Mouse (Mus musculus) urinary bladder, postnatal 4 days (tissue): ENCODE measurements around the gene Epha3.

Source experiments
- DNase-seq, 2 experiments: peaks; one replicate each; pipeline ENCODE4 v3.0.0; 2021 to 2022; ENCODE audit warnings: low spot score in 2 of 2

Epha3 gene

DNA sequence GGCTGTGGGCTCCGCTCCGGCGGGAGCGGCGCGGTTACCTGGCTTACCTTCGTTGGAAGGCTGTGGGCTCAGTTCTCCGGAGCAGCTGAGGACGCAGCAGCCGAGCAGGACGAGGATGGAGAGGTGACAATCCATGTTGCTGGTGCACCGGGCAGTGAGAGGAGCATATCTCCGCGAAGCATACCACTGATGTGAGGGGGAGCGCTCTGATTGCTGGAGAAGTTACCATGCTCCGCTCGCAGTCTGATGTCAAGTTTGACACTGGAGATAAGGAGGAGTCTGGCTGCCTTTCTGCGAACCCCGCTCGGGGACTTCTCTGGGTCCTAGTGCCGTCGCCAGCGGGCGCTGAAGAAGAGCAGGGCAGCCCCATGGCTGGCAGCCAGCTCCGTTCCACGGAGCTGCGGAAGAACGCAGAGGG, at the start of gene Epha3:
Gene Epha3, minus strand, starts transcription at position 263 of the 418 bp plus-strand sequence.
- DNase-seq: peak; percentile 57 to 73

DNA sequence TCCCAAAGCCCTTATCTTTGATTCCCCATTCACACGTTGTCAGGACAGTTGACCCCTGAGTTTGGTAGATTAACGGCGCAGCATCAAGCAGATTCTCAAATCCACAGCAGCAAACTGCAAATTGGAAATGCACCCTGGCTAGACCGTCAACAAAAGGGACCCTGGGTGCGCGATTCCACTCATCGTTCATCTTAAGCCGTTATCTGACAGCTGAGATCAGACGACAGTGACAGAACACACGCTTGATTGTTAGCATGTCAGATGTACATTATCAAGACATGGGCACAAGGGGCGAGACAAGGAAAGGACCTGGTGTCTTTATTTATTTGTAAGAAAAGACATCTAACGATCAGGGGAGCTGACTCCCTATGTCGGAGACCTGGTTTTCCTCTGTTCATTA, 39.5 kb upstream of the Epha3 start:
- no peak for DNase-seq

DNA sequence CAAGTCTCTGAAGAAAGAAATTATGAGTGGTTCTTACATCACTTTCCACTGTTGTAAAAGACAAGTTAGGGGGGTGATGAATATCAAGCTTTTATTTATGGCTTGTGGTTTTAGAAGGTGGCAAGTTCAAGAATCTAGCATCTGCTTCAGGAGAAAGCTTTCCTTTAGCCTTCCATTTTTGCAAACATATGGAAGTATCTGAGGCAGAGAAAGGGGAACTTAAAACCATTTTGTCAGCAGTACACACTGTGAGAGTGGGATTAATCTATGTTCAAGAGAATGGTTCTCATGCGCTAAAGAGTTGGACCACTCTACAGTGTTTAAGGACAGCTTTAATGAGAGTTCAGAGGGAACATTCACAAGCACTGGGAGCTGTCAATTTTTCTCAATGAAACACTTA, 17.2 kb upstream of the Epha3 start:
- DNase-seq: no peak

DNA sequence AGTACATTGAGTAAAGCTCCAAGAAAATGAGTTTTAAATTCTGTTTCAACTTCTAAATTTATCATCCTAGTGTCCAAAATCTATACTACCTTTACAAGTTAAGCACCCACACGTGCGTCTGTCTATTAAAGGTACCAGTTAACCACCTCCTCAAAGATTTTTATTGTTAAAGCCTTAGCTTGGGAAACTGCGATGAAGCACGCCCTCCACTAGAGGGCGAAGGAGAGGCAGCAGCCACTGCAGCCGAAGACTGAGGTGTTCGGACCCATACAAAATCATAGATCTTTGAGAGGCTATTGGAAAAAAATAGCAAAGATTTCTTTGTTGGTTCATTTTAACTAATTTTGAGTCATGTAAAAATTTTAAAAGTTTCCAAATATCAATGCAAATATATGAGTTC, 8.3 kb upstream of the Epha3 start:
- no peak for DNase-seq

DNA sequence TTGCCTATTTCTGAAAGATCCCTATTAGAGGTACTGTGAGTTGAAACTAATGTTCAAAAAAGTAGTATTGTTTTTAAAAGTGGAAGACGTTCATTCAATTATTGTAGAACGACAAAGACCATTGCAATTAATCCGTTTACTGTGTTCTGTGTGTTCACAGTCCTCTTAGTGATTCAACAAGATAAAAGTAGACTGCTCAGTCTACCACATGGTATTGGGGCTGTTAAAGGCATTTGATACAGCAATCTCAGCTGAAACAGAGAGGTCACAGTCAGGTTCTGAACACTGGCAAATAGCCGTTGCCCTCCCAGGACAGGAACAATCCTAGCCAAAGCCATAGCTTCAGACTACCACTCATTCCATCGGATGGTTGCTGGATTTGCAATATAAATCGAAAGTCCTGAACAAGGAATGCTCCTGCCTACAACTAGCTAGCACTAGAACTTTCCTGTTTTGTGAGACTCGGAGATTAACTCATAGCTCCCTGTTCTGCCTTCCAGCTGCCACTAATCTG, 545 bp upstream of the Epha3 start:
- DNase-seq: no peak

DNA sequence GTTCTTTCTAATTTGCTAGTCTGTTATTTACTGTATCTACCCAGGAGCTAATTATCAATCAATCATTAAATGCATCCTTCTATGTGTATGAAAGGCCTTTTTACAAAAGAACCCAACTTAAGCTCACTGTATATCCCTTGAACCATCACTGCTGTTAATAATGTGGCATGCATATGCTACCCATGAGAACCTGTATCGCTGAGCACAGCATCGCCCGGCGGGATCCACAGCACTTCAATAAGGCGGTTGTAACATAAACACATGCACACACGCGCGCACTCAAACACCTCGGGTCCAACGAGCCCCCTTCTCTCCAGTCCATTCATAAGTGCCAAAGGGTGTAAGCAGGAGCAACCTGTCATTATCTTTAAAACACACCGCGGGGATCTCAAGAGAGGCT, 794 bp downstream of the Epha3 start:
- DNase-seq: no peak

DNA sequence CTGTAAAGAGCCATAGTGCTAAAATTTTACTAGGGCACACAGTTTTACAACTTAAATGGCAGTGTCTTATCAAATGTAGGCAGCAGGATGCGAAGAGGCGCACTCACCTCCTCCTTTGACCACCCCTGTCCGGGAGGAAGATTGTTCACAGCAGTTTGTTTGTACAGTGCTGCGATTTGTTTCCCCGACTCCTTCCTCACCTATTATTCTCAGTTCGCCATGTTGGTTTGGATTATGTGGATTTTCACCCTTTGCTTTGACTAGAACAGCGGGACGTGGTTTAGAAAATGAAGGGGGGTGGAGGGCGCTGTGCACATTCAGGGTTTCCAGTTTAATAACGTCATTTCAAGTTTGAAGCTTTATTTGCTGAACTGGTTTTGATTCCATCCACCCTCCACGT, 6.4 kb downstream of the Epha3 start:
- DNase-seq: no peak

DNA sequence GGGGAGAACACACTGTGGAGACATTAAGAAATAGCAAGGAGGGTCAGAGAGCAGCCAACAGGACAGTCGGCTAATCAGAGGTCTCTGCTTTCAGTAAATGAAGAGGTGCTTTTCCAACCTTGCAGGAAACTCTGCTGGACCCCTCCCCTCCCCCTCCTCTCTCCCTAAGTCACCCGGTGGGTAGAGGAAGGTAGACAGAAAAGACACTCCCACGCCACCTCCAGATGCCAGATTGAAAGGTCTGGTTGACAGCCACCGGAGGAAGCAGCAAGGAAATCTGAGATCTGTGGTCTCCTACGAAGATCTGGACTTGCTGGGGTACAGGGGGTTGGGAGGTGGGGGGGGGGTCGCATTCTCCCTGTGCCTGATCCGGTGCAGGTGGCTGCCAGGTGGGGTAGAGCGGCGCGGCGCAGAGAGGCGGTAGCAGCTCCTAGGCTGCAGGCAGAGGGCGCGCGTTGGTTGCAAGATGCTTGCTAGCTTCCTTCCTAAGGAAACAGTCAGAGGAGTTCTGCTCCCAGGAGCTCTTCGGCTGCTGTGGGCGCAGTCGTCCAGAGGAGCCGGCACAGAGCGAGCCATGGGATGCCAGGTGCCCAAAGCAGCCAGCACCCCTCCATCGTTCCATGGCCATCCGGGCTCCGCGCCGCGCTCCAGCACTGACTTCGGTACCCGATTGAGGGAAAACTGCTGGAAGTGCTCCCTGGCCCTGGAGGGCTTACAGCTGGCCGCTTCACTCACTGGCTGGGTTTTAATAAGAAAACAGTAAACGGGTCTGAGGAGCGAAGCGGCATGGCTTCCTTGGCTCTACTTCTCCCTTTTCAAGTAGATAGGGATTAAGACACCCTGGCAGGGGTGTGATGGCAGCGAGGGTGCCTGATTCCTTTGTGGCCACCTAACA, 7.1 kb downstream of the Epha3 start:
- peak; percentile 52 to 71 for DNase-seq

DNA sequence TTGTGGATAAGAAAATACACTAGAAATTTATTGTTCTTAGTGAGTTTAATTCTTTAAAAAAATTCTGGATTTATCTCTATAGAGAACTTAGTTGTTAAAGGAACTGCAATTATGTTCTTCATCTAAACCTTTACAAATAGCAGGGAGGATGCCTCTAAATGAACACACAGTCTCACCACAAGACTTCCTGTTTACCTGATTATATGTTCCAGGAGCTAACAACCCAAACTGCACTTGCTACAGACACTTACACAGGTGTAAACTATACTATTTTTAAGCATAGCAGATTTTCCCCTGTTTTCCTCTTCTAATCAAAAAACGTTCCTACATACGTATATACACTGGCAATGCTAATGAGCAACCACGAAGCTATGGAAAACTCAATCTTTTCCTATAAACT, 13.7 kb downstream of the Epha3 start:
- DNase-seq: no peak

DNA sequence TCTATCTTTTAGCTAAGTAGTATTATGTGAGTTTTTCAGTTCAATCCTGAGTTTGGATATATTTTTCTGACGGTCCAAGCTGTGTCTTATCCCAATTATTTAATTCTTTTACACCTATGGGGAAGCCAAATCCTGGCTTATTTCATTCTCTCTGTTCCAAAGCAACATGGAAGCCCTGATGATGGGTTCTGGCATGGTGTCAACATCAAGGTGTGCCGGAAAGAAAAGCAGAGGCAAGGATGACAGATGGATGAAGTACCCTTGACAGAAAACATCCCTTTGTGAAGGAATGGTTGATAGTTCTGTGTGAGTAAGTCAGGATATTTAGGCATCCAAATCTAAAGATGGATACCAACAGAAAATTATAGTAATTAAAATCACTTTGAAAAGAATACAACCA, 21.1 kb downstream of the Epha3 start:
- DNase-seq: no peak

DNA sequence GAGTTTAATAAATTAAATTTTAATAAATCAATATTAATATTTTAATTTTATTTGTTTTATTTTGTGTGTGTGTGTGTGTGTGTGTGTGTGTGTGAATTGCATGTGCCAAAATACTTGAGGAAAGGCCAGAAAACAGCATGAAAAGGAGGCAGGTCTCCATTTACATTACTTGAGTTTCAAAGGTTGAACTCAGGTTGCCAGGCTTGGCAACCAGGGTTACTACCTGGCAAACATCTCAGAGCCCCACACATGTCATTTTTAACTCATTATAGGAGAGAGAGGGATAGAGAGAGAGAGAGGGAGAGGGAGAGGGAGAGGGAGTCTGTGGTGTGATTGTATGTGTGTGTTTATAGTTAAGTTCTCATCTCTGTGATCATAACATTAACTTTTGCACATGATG, 26.5 kb downstream of the Epha3 start:
- no peak for DNase-seq

DNA sequence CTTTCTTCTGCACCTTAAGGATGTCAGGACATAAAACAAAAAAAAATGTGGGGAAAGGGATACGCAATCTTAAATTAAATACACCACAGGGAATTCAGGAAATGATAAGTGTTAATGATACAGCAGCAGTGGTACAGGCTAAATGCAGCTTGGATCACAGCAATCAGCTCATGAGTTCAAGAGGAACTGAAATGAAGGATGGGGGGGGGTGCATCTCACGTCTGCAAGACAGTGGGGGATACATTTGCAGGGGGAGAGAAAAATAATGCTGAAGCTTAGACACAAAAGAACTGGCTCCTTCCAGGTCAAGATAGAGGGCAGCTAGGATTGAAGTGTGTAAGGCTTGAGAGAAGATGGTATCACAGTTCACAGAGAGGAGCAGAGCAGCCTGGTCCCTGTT, 42.8 kb downstream of the Epha3 start:
- no peak for DNase-seq

DNA sequence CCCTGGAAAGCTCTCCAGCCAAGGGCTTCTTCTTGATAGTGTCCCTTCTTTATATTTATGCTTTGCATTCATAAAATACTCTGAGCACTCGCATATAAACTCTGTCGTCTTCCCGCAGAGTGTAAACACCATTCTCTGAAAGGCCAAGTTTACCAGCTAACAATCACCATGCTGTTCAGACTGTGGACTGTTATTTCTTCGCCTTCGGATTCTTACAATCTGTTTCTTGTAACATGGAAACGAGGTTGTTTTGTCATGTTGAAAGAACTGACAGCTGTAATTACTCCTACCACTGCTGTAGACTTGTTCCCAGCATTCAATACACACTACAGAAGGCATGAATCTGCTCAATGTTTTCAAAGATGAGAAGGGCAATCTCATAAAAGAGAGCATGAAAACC, 46.4 kb downstream of the Epha3 start:
- no peak for DNase-seq

DNA sequence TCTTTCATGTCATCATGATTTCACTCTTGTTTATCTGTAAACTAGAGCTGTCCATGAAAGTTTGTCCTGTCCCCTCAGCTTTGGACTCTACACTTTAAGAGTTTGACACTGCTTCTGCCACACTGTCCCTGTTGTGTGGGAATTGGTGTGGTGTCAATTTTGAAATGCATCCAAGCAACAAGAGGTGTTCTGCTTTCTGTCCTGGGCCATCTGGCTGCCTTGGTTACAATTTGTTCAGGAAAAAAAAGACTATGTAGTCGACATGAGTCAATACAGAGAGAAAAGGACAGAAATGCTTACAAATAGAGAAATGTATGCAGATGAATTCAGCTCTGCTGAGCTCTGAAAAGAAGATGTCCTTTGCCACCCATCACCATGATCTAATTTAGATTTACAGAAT, 47.3 kb downstream of the Epha3 start:
- no peak for DNase-seq

DNA sequence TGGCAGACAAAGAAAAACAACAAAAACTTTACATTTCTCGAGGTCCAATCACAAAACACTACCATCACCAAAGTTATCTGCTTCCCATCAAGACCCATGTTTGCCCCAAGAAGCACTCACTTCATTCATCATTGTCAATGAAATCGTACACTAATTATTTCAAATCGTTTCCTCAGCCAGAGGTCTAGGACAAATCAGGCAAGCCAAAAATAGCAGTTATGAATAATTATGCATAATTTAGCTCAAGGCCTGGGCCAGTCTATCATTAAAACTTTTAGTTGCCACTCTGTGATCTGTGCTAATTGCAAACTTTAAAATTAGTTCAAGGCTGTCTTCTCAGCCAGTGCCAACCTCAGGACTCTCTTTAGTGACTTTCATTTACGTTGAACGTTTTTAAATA, 54.1 kb downstream of the Epha3 start:
- DNase-seq: no peak

DNA sequence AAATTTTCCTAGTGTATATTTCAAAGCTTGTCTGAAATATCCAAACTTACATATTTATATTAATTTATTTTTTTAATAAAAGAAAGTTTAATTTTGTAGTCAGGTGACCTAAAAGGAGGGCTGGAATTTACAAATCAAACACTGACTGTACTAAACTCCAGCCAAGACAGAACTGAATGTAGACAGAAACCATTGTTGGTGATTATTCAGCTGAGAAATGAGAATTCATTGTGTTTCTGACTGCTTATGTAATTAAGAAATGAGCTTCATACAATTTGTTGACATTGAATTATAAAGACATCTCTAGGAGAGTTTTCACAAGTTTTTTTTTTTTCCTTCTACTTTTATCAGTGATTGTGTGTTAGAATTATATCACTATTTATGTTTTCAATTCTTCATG, 55.0 kb downstream of the Epha3 start:
- no peak for DNase-seq

DNA sequence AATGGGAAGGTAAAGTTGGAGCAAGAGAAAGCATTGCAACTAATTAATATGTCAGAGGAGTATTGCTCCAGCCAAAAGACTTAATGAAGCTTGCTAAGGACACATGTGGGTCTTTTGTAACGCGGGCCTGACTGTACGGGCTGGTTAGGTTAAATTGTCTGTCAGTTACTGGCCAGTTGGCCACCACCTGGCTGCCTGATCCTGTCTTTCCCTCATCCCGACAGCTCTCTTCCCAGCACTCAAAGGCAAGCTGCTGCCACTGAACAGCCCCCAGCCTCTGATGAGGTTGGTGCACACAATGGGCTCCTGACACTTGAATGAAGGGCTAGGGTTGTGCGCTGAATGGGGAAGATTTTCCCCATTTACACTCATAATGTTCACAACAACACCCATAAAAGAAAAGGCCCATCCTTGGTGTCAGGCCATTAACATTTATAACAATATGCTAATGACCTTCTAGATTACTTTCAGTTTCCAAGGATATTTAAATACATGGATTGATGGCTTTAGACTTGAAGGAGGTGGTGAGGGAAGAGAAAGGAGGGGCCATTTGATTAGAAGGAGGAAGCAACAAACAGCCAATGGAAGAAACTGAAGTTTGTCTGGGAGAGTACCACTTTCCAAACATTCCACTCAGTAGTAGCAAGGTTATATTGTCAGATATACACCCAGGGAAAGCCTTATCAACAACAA, 57.4 kb downstream of the Epha3 start:
- DNase-seq: no peak

DNA sequence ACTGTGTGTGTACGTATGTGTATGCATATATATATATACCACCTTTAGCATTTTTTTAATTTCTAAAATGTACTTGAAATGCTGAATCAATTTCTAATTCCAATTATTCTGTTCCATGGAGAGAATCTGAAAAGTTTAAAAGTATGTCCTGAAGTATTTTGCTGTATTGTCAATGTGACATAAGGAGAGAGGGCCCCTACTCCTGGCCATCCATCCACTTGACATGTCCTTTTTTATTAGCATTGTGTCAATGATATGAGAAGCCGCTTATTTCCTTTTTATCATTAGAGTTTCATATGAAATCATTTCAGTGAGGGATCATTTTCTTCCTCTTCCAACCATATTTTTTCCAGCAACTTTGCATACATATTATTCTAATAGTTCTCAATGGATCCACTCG, 58.0 kb downstream of the Epha3 start:
- DNase-seq: no peak

DNA sequence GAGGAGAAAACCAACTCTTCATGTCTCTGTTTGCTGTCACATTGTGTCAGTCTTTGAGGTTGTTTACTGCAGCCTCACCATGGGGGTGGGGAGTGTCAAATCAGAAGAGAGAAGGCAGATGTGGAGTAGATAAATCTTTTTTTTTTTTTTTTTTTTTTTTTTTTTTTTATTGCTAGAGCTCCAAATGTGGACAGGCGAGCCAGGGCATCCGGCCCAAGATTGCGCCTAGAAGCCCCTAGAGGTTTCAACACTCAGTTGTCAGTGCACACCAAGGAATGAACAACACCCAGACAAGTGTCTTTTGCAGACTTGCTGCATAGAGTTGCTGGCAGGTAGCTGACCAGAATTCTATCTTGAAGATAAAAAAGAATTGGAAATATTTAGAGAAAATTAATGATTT, 62.5 kb downstream of the Epha3 start:
- no peak for DNase-seq

DNA sequence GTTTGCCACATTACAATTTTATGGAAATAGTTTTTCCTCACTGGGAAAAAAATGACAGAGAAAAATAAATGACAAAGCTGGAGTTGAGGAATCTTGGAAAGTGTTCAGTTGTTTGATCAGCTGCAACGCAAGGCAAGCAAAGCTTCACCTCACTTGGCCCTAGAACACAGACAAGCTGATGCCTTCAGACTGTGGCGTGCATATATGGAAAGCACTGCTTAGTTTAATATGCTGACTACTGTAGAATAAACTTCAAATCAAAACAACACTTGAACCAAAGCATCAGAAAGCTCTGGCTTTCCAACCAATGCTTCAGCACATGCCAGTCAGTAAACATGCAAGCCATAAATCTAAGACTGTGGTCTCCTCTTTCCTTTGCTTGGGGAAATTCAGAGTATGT, 65.6 kb downstream of the Epha3 start:
- no peak for DNase-seq

DNA sequence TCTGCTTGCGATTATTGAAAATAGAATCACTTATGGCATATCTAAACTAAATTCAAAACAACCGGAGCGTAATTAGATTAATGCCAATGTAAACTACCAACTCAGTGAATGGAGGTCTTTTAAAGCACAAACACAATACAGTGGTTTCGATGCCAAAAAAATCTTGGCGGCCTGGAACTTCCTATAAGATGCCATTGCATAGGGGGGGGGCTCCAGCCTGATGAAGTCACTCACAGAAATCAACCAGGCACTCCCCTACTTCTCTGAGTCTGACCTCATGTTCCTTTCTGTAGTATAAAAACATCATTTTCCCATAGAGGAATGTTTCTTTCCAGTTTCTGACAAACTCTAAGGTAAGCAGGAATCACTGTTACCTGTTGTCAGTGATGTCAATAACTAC, 69.7 kb downstream of the Epha3 start:
- no peak for DNase-seq

DNA sequence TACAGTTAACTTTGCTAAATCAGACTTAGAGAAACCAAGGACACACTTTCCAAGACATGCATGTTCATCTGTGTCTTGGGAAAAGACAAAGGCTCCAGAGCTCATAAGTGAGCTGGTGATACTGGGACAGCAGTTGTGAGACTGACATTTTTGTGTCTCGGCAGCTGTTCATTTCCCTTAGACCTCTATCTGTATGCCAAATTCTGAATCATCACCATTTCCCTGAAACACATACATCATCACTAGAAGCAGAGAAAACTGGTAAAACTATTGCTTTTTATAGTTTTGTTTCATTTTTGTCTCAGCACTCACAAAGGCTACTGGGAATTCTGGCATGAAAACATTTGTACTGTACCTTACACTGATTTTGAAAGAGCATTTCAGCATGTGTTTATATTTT, 70.2 kb downstream of the Epha3 start:
- no peak for DNase-seq

DNA sequence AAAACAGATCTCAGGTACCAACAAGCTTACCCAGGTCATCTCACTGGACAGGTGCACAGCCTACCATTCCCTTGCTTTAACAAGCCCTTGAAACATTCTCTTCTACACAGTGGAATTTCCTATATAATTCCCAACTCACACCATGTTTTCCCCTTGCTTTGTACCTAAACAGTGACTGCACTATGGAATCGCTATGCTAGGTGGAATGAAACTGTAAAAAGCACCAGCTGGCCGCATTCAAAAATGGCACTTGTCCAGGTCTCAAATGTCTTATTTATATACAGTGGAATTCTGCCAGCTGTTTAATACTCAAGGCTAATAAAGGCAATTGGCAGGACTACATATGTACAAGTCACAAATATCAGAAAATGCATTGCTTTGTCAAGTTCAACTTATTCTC, 71.9 kb downstream of the Epha3 start:
- no peak for DNase-seq
